ENCODE assay signal across 50 mouse cellular contexts in genomic region chr7:44257278-44257677, GRCm38 (mm10). TPM values are rescaled to one million over a fixed set of nuclear protein-coding genes. Genes with fewer than 3 reads are reported as not detected.
"Had no signal": no experiment of that assay in that cellular context is flagged by ENCODE, and none has a peak within 500 bp of the region (broad histone marks: within the 10 kb centered on the region; RNA-seq: fewer than 3 reads in every experiment).

Gene Acp4 (minus strand): TSS chr7:44257378.

- H3K4me2 ChIP-seq: heart, embryonic 11.5 days; heart, embryonic 12.5 days; heart, embryonic 13.5 days; heart, embryonic 15.5 days; hindbrain, embryonic 12.5 days; hindbrain, embryonic 13.5 days; hindbrain, embryonic 14.5 days; hindbrain, embryonic 15.5 days; intestine, embryonic 15.5 days; kidney, embryonic 15.5 days had no signal

- H3K9ac ChIP-seq: heart, embryonic 12.5 days; heart, embryonic 13.5 days; heart, embryonic 15.5 days; hindbrain, embryonic 12.5 days; hindbrain, embryonic 13.5 days; hindbrain, embryonic 14.5 days; hindbrain, embryonic 15.5 days; intestine, embryonic 15.5 days; kidney, embryonic 15.5 days had no signal

- DNase-seq: heart, postnatal 10 days; heart, postnatal 14 days; heart, postnatal 36 days; heart, postnatal 4 days; kidney, adult 11 months; kidney, adult 18-20 months; kidney, adult 2 months; kidney, adult 8-10 months; kidney, adult 9 months; kidney, postnatal 10 days; kidney, postnatal 14 days; kidney, postnatal 25 days; kidney, postnatal 36 days; kidney, postnatal 4 days; layer of hippocampus, adult 9-11 months; layer of hippocampus, postnatal 36 days had no signal

- ATAC-seq: hindbrain, embryonic 16.5 days; hindbrain, postnatal 0 days; inflammation-experienced regulatory T-cells, adult 6 months; intestine, embryonic 15.5 days; intestine, embryonic 16.5 days; intestine, postnatal 0 days had no signal

- H3K4me3 ChIP-seq: heart, embryonic 10.5 days; heart, embryonic 12.5 days; heart, embryonic 13.5 days; heart, embryonic 15.5 days; hindbrain, embryonic 10.5 days; hindbrain, embryonic 12.5 days; hindbrain, embryonic 13.5 days; hindbrain, embryonic 15.5 days; intestine, embryonic 15.5 days; kidney, embryonic 15.5 days; layer of hippocampus, adult 2 months had no signal

- H3K9me3 ChIP-seq: heart, embryonic 10.5 days; heart, embryonic 12.5 days; heart, embryonic 13.5 days; heart, embryonic 15.5 days; hindbrain, embryonic 10.5 days; hindbrain, embryonic 12.5 days; hindbrain, embryonic 13.5 days; hindbrain, embryonic 15.5 days; intestine, embryonic 15.5 days; kidney, embryonic 15.5 days had no signal

- H3K27ac ChIP-seq: heart, embryonic 10.5 days; heart, embryonic 13.5 days; heart, embryonic 15.5 days; hindbrain, embryonic 10.5 days; hindbrain, embryonic 12.5 days; hindbrain, embryonic 13.5 days; hindbrain, embryonic 14.5 days; hindbrain, embryonic 15.5 days; hindbrain, postnatal 0 days; intestine, embryonic 15.5 days; kidney, embryonic 15.5 days; kidney, postnatal 0 days; layer of hippocampus, adult 2 months had no signal

- H3K27me3 ChIP-seq: heart, embryonic 15.5 days; intestine, embryonic 15.5 days; kidney, embryonic 15.5 days had no signal

- H3K4me1 ChIP-seq: hindbrain, embryonic 12.5 days; intestine, embryonic 15.5 days had no signal

RNA-seq across cellular contexts. Expression of gene Acp4, which starts in this region (rescaled TPM):
- total RNA-seq: heart, adult 8-10 months; heart, postnatal 10 days; heart, postnatal 14 days; heart, postnatal 25 days; heart, postnatal 36 days; heart, postnatal 4 days; hindbrain, postnatal 0 days; layer of hippocampus, adult 18-20 months; layer of hippocampus, adult 2 months; layer of hippocampus, adult 8-10 months; layer of hippocampus, postnatal 10 days; layer of hippocampus, postnatal 14 days; layer of hippocampus, postnatal 25 days; layer of hippocampus, postnatal 36 days had no signal
- polyA plus RNA-seq: heart, embryonic 10.5 days; heart, embryonic 11.5 days; heart, embryonic 12.5 days; heart, embryonic 13.5 days; heart, embryonic 14.5 days; heart, embryonic 15.5 days; heart, embryonic 16.5 days; heart, postnatal 0 days; hindbrain, embryonic 11.5 days; hindbrain, embryonic 12.5 days; hindbrain, embryonic 14.5 days; hindbrain, embryonic 15.5 days; hindbrain, embryonic 16.5 days; inflammation-experienced regulatory T-cells, adult 6 months; intestine, embryonic 14.5 days; intestine, embryonic 15.5 days; intestine, embryonic 16.5 days; intestine, postnatal 0 days; kidney, adult 2 months; kidney, embryonic 14.5 days; kidney, embryonic 16.5 days; kidney, postnatal 0 days; large intestine, adult 2 months had no signal
